Mouse (Mus musculus) CH12.LX (cell line): ENCODE results near the gene Skida1. TPM values are rescaled to one million over a fixed set of nuclear protein-coding genes. Genes with fewer than 3 reads are reported as not detected.

Source experiments
- DNase-seq: peaks from one replicate; pipeline ENCODE4 v3.0.0-alpha.2; 2013; ENCODE audit errors: extremely low read depth
- H3K27ac ChIP-seq: 2 replicates; pipeline ENCODE4 v1.5.1; 2012; ENCODE audit warnings: low read depth, mild to moderate bottlenecking, control low read depth, moderate library complexity; ENCODE audit not compliant: insufficient read depth
- H3K27me3 ChIP-seq: replicated peaks from 2 replicates; pipeline ENCODE3; 2012; ENCODE audit warnings: inconsistent platforms
- H3K36me3 ChIP-seq, 2 experiments: replicated peaks in 1 of 2; 2 replicates each; pipeline versions ENCODE3 to v1.6.1; 2012; ENCODE audit warnings: inconsistent platforms in 1 of 2, low read length in 1 of 2, mild to moderate bottlenecking in 1 of 2, mixed read lengths in 1 of 2, moderate library complexity in 1 of 2; ENCODE audit not compliant: control insufficient read depth in 1 of 2, insufficient read depth in 1 of 2
- H3K4me1 ChIP-seq, 2 experiments: 2 replicates each; pipeline ENCODE4 v1.6.1; 2012; ENCODE audit warnings: inconsistent platforms in 1 of 2, moderate library complexity in 1 of 2; ENCODE audit not compliant: insufficient read depth in 2 of 2, control insufficient read depth in 1 of 2
- H3K4me2 ChIP-seq: 2 replicates; pipeline ENCODE4 v1.6.1; 2012; ENCODE audit warnings: low read depth, mild to moderate bottlenecking, control low read depth; ENCODE audit not compliant: poor library complexity, insufficient read depth, severe bottlenecking
- H3K4me3 ChIP-seq, 3 experiments: fragments of 150-350 bp in 1 of 3; sonication (generic) in 1 of 3; replicated peaks in 1 of 3; 2 replicates each; pipeline versions ENCODE3 to v1.5.1; 2011 to 2012; ENCODE audit warnings: low read depth in 2 of 3, low read length in 2 of 3, mild to moderate bottlenecking in 2 of 3, moderate library complexity in 2 of 3, control low read depth in 1 of 3, improper control_type of control experiment in 1 of 3, inconsistent platforms in 1 of 3, mixed read lengths in 1 of 3; ENCODE audit not compliant: poor library complexity in 1 of 3
- H3K79me2 ChIP-seq: replicated peaks from 2 replicates; pipeline ENCODE4 v1.6.1; 2012; ENCODE audit warnings: mild to moderate bottlenecking, moderate library complexity; ENCODE audit not compliant: control insufficient read depth, poor library complexity, insufficient read depth, severe bottlenecking; ENCODE audit errors: extremely low read depth
- H3K9ac ChIP-seq: 2 replicates; pipeline ENCODE4 v1.6.1; 2012; ENCODE audit warnings: low read depth, mild to moderate bottlenecking, control low read depth, moderate library complexity; ENCODE audit not compliant: insufficient read depth
- H3K9me3 ChIP-seq: replicated peaks from 2 replicates; pipeline ENCODE3; 2012; ENCODE audit warnings: low read length, inconsistent platforms, mixed read lengths
- BHLHE40 ChIP-seq: IDR thresholded peaks from 2 replicates; pipeline ENCODE4 v1.6.1; 2011; ENCODE audit warnings: mild to moderate bottlenecking, low read depth, low read length, improper control_type of control experiment
- CHD1 ChIP-seq: IDR thresholded peaks from 2 replicates; pipeline ENCODE4 v1.6.1; 2012; ENCODE audit warnings: low read depth, low read length, improper control_type of control experiment, inconsistent platforms
- CHD2 ChIP-seq: IDR thresholded peaks from 2 replicates; pipeline ENCODE4 v1.6.1; 2011; ENCODE audit warnings: low read length, improper control_type of control experiment
- CTCF ChIP-seq, 2 experiments: IDR thresholded peaks in 1 of 2; conservative IDR thresholded peaks in 1 of 2; 2 replicates each; pipeline ENCODE4 v1.5.1; 2011 to 2012; ENCODE audit warnings: low read depth in 2 of 2, low read length in 2 of 2, improper control_type of control experiment in 1 of 2, inconsistent platforms in 1 of 2, mild to moderate bottlenecking in 1 of 2, moderate library complexity in 1 of 2
- E2F4 ChIP-seq: IDR thresholded peaks from 2 replicates; pipeline ENCODE4 v1.6.1; 2011; ENCODE audit warnings: low read depth, low read length, improper control_type of control experiment; ENCODE audit not compliant: insufficient replicate concordance
- ELF1 ChIP-seq: IDR thresholded peaks from 2 replicates; pipeline ENCODE4 v1.6.1; 2014; ENCODE audit warnings: low read depth, mild to moderate bottlenecking, inconsistent platforms, low read length, improper control_type of control experiment
- ETS1 ChIP-seq: conservative IDR thresholded peaks from 2 replicates; pipeline ENCODE4 v1.6.1; 2012; ENCODE audit warnings: low read depth, mild to moderate bottlenecking, inconsistent platforms, low read length, improper control_type of control experiment, moderate library complexity
- GABPA ChIP-seq: IDR thresholded peaks from 2 replicates; pipeline ENCODE4 v1.6.1; 2012; ENCODE audit warnings: low read depth, low read length, improper control_type of control experiment, inconsistent platforms; ENCODE audit not compliant: insufficient replicate concordance
- HCFC1 ChIP-seq: IDR thresholded peaks from 2 replicates; pipeline ENCODE4 v1.6.1; 2012; ENCODE audit warnings: low read depth, mild to moderate bottlenecking, inconsistent platforms, low read length, improper control_type of control experiment
- KAT2A ChIP-seq: IDR thresholded peaks from 2 replicates; pipeline ENCODE4 v1.6.1; 2012; ENCODE audit warnings: low read length, improper control_type of control experiment, inconsistent platforms; ENCODE audit not compliant: insufficient replicate concordance
- MAFK ChIP-seq: IDR thresholded peaks from 2 replicates; pipeline ENCODE4 v1.6.1; 2011; ENCODE audit warnings: low read length, improper control_type of control experiment; ENCODE audit not compliant: insufficient replicate concordance
- MAX ChIP-seq: IDR thresholded peaks from 2 replicates; pipeline ENCODE4 v1.6.1; 2011; ENCODE audit warnings: low read length, improper control_type of control experiment
- MAZ ChIP-seq: IDR thresholded peaks from 2 replicates; pipeline ENCODE4 v1.6.1; 2012; ENCODE audit warnings: low read depth, mild to moderate bottlenecking, inconsistent platforms, low read length, improper control_type of control experiment, moderate library complexity
- MEF2A ChIP-seq: IDR thresholded peaks from 2 replicates; pipeline ENCODE4 v1.6.1; 2014; ENCODE audit warnings: low read depth, mild to moderate bottlenecking, inconsistent platforms, low read length, improper control_type of control experiment, borderline replicate concordance
- MXI1 ChIP-seq: IDR thresholded peaks from 2 replicates; pipeline ENCODE4 v1.6.1; 2011; ENCODE audit warnings: mild to moderate bottlenecking, low read depth, low read length, improper control_type of control experiment
- MYC ChIP-seq: IDR thresholded peaks from 2 replicates; pipeline ENCODE4 v1.6.1; 2011; ENCODE audit warnings: low read depth, mild to moderate bottlenecking, improper control_type of control experiment, low read length
- NELFE ChIP-seq: IDR thresholded peaks from 2 replicates; pipeline ENCODE4 v1.6.1; 2011; ENCODE audit warnings: low read depth, low read length, improper control_type of control experiment
- NRF1 ChIP-seq: IDR thresholded peaks from 2 replicates; pipeline ENCODE4 v1.6.1; 2014; ENCODE audit warnings: low read depth, mild to moderate bottlenecking, inconsistent platforms, low read length, improper control_type of control experiment, moderate library complexity
- POLR2A ChIP-seq: IDR thresholded peaks from 2 replicates; pipeline ENCODE4 v1.6.1; 2011; ENCODE audit warnings: low read depth, mild to moderate bottlenecking, improper control_type of control experiment, low read length
- RAD21 ChIP-seq: IDR thresholded peaks from 2 replicates; pipeline ENCODE4 v1.6.1; 2011; ENCODE audit warnings: low read depth, mild to moderate bottlenecking, low read length, improper control_type of control experiment, moderate library complexity
- RCOR1 ChIP-seq: conservative IDR thresholded peaks from 2 replicates; pipeline ENCODE4 v1.6.1; 2012; ENCODE audit warnings: low read depth, mild to moderate bottlenecking, inconsistent platforms, low read length, improper control_type of control experiment
- SIN3A ChIP-seq: IDR thresholded peaks from 2 replicates; pipeline ENCODE4 v1.6.1; 2012; ENCODE audit warnings: low read length, improper control_type of control experiment, inconsistent platforms
- SMC3 ChIP-seq: IDR thresholded peaks from 2 replicates; pipeline ENCODE4 v1.6.1; 2011; ENCODE audit warnings: low read depth, low read length, improper control_type of control experiment
- TCF12 ChIP-seq: IDR thresholded peaks from 2 replicates; pipeline ENCODE4 v1.6.1; 2014; ENCODE audit warnings: low read depth, mild to moderate bottlenecking, inconsistent platforms, low read length, improper control_type of control experiment
- USF1 ChIP-seq: IDR thresholded peaks from 2 replicates; pipeline ENCODE4 v1.6.1; 2014; ENCODE audit warnings: low read depth, mild to moderate bottlenecking, inconsistent platforms, low read length, improper control_type of control experiment
- USF2 ChIP-seq: conservative IDR thresholded peaks from 2 replicates; pipeline ENCODE4 v1.6.1; 2011; ENCODE audit warnings: low read depth, low read length, improper control_type of control experiment
- ZC3H11A ChIP-seq: IDR thresholded peaks from 2 replicates; pipeline ENCODE4 v1.6.1; 2012; ENCODE audit warnings: low read depth, mild to moderate bottlenecking, inconsistent platforms, low read length, improper control_type of control experiment
- ZKSCAN1 ChIP-seq: IDR thresholded peaks from 2 replicates; pipeline ENCODE4 v1.6.1; 2012; ENCODE audit warnings: low read depth, inconsistent platforms, low read length, improper control_type of control experiment, borderline replicate concordance
- ZMIZ1 ChIP-seq: IDR thresholded peaks from 2 replicates; pipeline ENCODE4 v1.6.1; 2012; ENCODE audit warnings: low read depth, mild to moderate bottlenecking, inconsistent platforms, low read length, improper control_type of control experiment
- dilution Hi-C: fragments of 300-500 bp; cut with MboI; formaldehyde crosslinking; loops from 2 replicates; pipeline ENCODE4 v1.14.3; 2020; ENCODE audit warnings: low sequenced_read_pairs; ENCODE audit not compliant: extremely low pct_unique_long_range_greater_than_20kb, extremely low pct_ligation_motif_present
- in situ Hi-C: fragments of 300-500 bp; cut with MboI; formaldehyde crosslinking; loops from 3 replicates; pipeline ENCODE4 v1.14.3; 2019; ENCODE audit warnings: low sequenced_read_pairs, low pct_ligation_motif_present, low pct_unique_long_range_greater_than_20kb, mixed read lengths
- polyA plus RNA-seq: library from polyadenylated mRNA; unstranded; fragments of >175 nt; gene quantifications from 2 replicates; pipeline ENCODE4 v1.2.1, GENCODE M21; 2012; ENCODE audit warnings: low read depth; ENCODE audit not compliant: insufficient read length
- total RNA-seq, 2 experiments: library from RNA; depleted of rRNA; stranded (reverse); fragments of 300-350 nt in 1 of 2; fragments of >200 nt in 1 of 2; gene quantifications; 2 replicates each; pipeline ENCODE4 v1.2.3; 2012 to 2014

The Skida1 gene
- total and polyA plus RNA-seq, 3 experiments: 0.35 to 0.85 (median 0.36) TPM

DNA sequence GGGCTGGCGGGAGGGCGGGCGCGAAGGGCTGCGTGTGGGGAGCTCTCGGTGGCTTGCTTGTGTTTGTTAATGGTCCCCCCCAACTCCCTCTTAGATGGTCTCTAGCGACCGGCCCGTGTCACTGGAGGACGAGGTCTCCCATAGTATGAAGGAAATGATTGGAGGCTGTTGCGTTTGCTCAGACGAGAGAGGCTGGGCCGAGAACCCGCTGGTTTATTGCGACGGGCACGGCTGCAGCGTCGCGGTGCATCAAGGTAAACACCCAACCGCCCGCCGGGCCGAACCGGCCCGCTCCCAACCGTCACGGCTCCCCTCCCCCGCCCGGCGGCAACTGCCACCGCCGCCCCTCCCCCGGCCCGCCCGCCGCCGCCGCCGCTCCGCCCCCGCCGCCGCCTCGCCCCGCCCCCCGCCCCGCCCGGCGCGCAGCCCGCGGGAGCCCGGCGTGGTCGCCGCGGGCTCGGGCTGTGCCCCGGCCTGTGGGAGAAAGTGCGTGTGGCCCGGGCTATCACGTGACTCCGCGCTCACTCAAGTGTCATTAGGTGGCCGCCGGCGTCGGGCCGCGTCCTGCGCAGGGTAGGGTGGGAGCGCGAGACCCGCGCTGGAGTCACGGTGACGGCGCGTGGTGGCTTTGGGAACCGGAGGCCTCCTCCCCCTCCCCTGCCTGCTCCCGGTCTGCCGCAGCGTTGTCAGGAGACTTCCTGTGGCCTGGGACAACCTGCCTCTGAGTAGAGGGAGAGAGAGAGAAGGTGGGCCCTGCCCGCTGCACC is 16.3 kb upstream of the Skida1 start:
- Histone ChIP-seq H3K4me2 (peak overlapping the region; percentile 74), H3K27ac (peak overlapping the region; percentile 95), H3K79me2 (peaks cover 36% of the 10 kb centered on the region), H3K36me3 (peaks cover 4 to 25% of the 10 kb centered on the region in 2 experiments), H3K9me3 (no peaks in the 10 kb centered on the region), H3K4me1 (peaks cover 0 to 30% of the 10 kb centered on the region in 2 experiments; a peak in 2 of 4 replicates), H3K4me3 (peak overlapping the region; percentile 76 to 98 (median 82)), H3K9ac (peak overlapping the region; percentile 99), H3K27me3 (no peaks in the 10 kb centered on the region)
- dilution Hi-C loops: no loop called here
- in situ Hi-C loops: no loop called here
- peak; percentile 61 for DNase-seq
- TF ChIP-seq NRF1: 0 out of 2 replicates have a peak, but pooled peaks have one; percentile 18
- TF ChIP-seq BHLHE40: peak; percentile 79
- TF ChIP-seq USF1: peak; percentile 73
- TF ChIP-seq USF2: peak; percentile 40
- peak; percentile 54; the same call in 1 of the 2 replicates for TF ChIP-seq SIN3A
- no peak for TF ChIP-seq CHD1
- TF ChIP-seq MXI1: peak; percentile 61
- TF ChIP-seq CTCF (conservative IDR thresholded peaks at IDR 0.05 in 1 of 2, IDR thresholded peaks at IDR 0.05 in 1 of 2; ENCODE audit: low read depth in 2 of 2, low read length in 2 of 2): no peak
- no peak for TF ChIP-seq SMC3
- TF ChIP-seq MYC: peak; percentile 10; the same call in 1 of the 2 replicates
- TF ChIP-seq ZMIZ1: no peak
- peak; percentile 70 for TF ChIP-seq POLR2A
- no peak for TF ChIP-seq GABPA
- peak; percentile 27; the same call in 1 of the 2 replicates for TF ChIP-seq CHD2
- peak; percentile 63 for TF ChIP-seq MAX

DNA sequence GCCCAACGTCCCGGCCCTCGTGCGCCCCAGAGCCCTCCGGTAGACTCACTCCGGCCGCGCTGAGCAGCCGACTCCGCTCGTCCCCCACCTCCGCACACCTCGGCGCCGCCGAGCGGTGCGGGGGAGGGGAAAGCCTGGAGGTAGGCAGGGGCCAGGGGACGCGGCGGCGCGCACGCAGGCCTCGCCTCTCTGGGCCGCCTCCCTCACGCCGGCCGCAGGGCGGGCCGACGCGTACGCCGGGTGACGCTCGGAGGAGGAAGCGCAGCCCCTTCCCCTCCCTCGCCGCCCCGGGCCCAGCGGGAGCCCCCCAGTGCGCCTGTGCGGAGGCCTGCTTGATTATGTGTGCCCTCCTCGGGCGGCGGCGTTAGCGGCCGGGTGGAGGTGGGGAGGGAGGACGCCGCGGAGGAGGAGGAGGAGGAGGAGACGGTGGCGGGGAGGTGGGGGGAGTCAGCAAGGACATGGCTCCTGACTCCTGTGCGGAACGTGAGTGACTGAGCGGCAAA is 15.6 kb upstream of the Skida1 start:
- Histone ChIP-seq H3K27me3 (no peaks in the 10 kb centered on the region), H3K4me3 (peak overlapping the region; percentile 76 to 98 (median 82)), H3K4me2 (0 out of 2 replicates have a peak overlapping the region, but pooled peaks have one; percentile 37), H3K4me1 (peaks cover 0 to 30% of the 10 kb centered on the region in 2 experiments; a peak in 2 of 4 replicates), H3K9me3 (no peaks in the 10 kb centered on the region), H3K27ac (peak overlapping the region; percentile 95), H3K36me3 (peaks cover 4 to 22% of the 10 kb centered on the region in 2 experiments), H3K9ac (peak overlapping the region; percentile 99), H3K79me2 (peaks cover 34% of the 10 kb centered on the region)
- in situ Hi-C loops (no loop called here), dilution Hi-C loops (no loop called here)
- peak; percentile 87 for DNase-seq
- peak; percentile 56; the same call in 1 of the 2 replicates for TF ChIP-seq MEF2A
- TF ChIP-seq SMC3: no peak
- peak; percentile 25; the same call in 1 of the 2 replicates for TF ChIP-seq CHD1
- TF ChIP-seq ZKSCAN1: no peak
- peak; percentile 87 for TF ChIP-seq ELF1
- no peak for TF ChIP-seq RAD21
- peak; percentile 84 for TF ChIP-seq NRF1
- TF ChIP-seq KAT2A: 0 out of 2 replicates have a peak, but pooled peaks have one; percentile 20
- TF ChIP-seq BHLHE40: peak; percentile 64
- TF ChIP-seq TCF12: peak; percentile 90
- 0 out of 2 replicates have a peak, but pooled peaks have one; percentile 16 for TF ChIP-seq ETS1
- peak; percentile 48 for TF ChIP-seq HCFC1
- TF ChIP-seq MAFK: no peak
- TF ChIP-seq POLR2A: peak; percentile 91
- peak; percentile 79 for TF ChIP-seq NELFE
- TF ChIP-seq ZC3H11A: no peak
- peak; percentile 88 for TF ChIP-seq MAZ
- peak; percentile 81; the same call in 1 of the 2 replicates for TF ChIP-seq CHD2
- TF ChIP-seq RCOR1: no peak
- no peak; the same call in 1 of the 2 replicates for TF ChIP-seq MAX
- TF ChIP-seq E2F4: no peak
- TF ChIP-seq ZMIZ1: peak; percentile 83; the same call in 1 of the 2 replicates
